Mouse (Mus musculus) cortical plate, adult 2 months (tissue): Measurements from ENCODE around the gene Dnah6.

ENCODE experiments used
- CTCF ChIP-seq: fragments of 200-500 bp; IDR thresholded peaks from 2 replicates; pipeline ENCODE4 v1.5.1; 2011; ENCODE audit warnings: mild to moderate bottlenecking, control low read depth, low read length; ENCODE audit not compliant: insufficient read depth; ENCODE audit errors: extremely low read depth
- POLR2A ChIP-seq: fragments of 200-500 bp; IDR thresholded peaks from 2 replicates; pipeline ENCODE4 v1.6.1; 2011; ENCODE audit warnings: mild to moderate bottlenecking, low read length, control low read depth; ENCODE audit not compliant: insufficient read depth; ENCODE audit errors: extremely low read depth

DNA sequence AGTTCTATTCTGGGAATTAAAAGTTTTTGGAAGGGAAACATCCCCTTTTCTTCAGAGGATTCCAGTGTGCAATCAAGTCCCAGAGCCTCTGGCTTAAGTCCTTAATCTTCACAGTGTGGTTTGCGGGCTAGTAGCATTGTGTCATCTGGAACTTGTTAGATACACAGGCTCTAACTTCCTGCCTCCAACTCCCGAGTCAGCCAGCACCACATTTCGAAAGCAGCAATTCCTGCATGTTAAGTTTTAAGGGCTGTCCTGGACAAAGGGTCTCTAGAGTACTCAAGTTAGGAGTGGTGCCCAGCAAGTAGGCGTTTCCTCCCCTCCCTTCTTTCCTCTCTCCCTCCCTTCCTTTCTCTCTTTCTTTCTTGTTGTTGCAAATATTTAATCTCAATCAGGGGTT is 7.0 kb upstream of the Dnah6 start:
- TF ChIP-seq CTCF, result no peak
- TF ChIP-seq POLR2A, result no peak
